Mouse (Mus musculus): ENCODE measurements around the gene Pvalb. TPM values are rescaled to one million over a fixed set of nuclear protein-coding genes. Genes with fewer than 3 reads are reported as not detected.

The Pvalb gene
- polyA plus RNA-seq, 2 experiments, result not detected

GRCm38 (mm10) chr15:78194320-78194719 lies 11.9 kb downstream of the Pvalb start:
- Histone ChIP-seq H3K4me2 (ENCODE audit: low read depth) (no peak overlapping the region), H3K4me3 (ENCODE audit: insufficient read depth in 1 of 2, low read depth in 2 of 2, low read length in 2 of 2) (no peak overlapping the region), H3K36me3 (replicated peaks; ENCODE audit: control insufficient read depth, insufficient read depth, low read depth) (no peaks in the 10 kb centered on the region), H3K27ac (no peak overlapping the region), H3K27me3 (ENCODE audit: control insufficient read depth, insufficient read depth, low read length) (no peaks in the 10 kb centered on the region), H3K4me1 (replicated peaks; ENCODE audit: control insufficient read depth in 2 of 2, insufficient read depth in 2 of 2, low read length in 1 of 2) (no peaks in the 10 kb centered on the region), H3K9ac (replicated peaks) (no peak overlapping the region), H3K9me3 (ENCODE audit: control insufficient read depth, low read length) (no peaks in the 10 kb centered on the region)
- TF ChIP-seq CTCF (IDR thresholded peaks at IDR 0.05; ENCODE audit: low read depth) (no peak), EP300 (IDR thresholded peaks at IDR 0.05; ENCODE audit: low read depth) (no peak)
- DNase-seq (ENCODE audit: low read depth in 3 of 3, low spot score in 3 of 3) (no peak), ATAC-seq (ENCODE audit: insufficient read depth) (no peak)
- WGBS (ENCODE audit: insufficient replicate concordance), result 50% methylated on average over 3 of the region's 3 CpGs

- H3K27me3 ChIP-seq (ENCODE audit: control insufficient read depth, insufficient read depth, low read length), result no peaks in the 10 kb centered on the region
- no peaks in the 10 kb centered on the region for H3K4me1 ChIP-seq (replicated peaks; ENCODE audit: control insufficient read depth in 2 of 2, insufficient read depth in 2 of 2, low read length in 1 of 2)
- 65% methylated on average over 7 of the region's 7 CpGs for WGBS (ENCODE audit: insufficient replicate concordance)
- no peak overlapping the region for H3K4me2 ChIP-seq (ENCODE audit: low read depth)
- no peak overlapping the region for H3K4me3 ChIP-seq (ENCODE audit: insufficient read depth in 1 of 2, low read depth in 2 of 2, low read length in 2 of 2)
- no peak for ATAC-seq (ENCODE audit: insufficient read depth)
- H3K9ac ChIP-seq (replicated peaks), result no peak overlapping the region
- DNase-seq (ENCODE audit: low read depth in 3 of 3, low spot score in 3 of 3), result no peak
- H3K27ac ChIP-seq, result no peak overlapping the region
- H3K9me3 ChIP-seq (ENCODE audit: control insufficient read depth, low read length), result no peaks in the 10 kb centered on the region
- no peaks in the 10 kb centered on the region for H3K36me3 ChIP-seq (replicated peaks; ENCODE audit: control insufficient read depth, insufficient read depth, low read depth)
- TF ChIP-seq CTCF (IDR thresholded peaks at IDR 0.05; ENCODE audit: low read depth) (no peak), EP300 (IDR thresholded peaks at IDR 0.05; ENCODE audit: low read depth) (no peak)
These were observed 16.6 kb downstream of the Pvalb start for GRCm38 (mm10) chr15:78189636-78190035.

- no peak for DNase-seq (ENCODE audit: low read depth in 3 of 3, low spot score in 3 of 3)
- Histone ChIP-seq H3K36me3 (replicated peaks; ENCODE audit: control insufficient read depth, insufficient read depth, low read depth) (no peaks in the 10 kb centered on the region), H3K4me1 (replicated peaks; ENCODE audit: control insufficient read depth in 2 of 2, insufficient read depth in 2 of 2, low read length in 1 of 2) (no peaks in the 10 kb centered on the region), H3K9me3 (ENCODE audit: control insufficient read depth, low read length) (no peaks in the 10 kb centered on the region), H3K27me3 (ENCODE audit: control insufficient read depth, insufficient read depth, low read length) (no peaks in the 10 kb centered on the region), H3K27ac (no peak overlapping the region), H3K9ac (replicated peaks) (no peak overlapping the region), H3K4me2 (ENCODE audit: low read depth) (no peak overlapping the region), H3K4me3 (ENCODE audit: insufficient read depth in 1 of 2, low read depth in 2 of 2, low read length in 2 of 2) (no peak overlapping the region)
- ATAC-seq (ENCODE audit: insufficient read depth), result no peak
- TF ChIP-seq CTCF (IDR thresholded peaks at IDR 0.05; ENCODE audit: low read depth), result no peak
- no peak for TF ChIP-seq EP300 (IDR thresholded peaks at IDR 0.05; ENCODE audit: low read depth)
- WGBS (ENCODE audit: insufficient replicate concordance), result 69% methylated on average over 3 of the region's 3 CpGs
These were observed 17.7 kb downstream of the Pvalb start for GRCm38 (mm10) chr15:78188546-78188945.

- Histone ChIP-seq H3K9ac (replicated peaks) (no peak overlapping the region), H3K4me2 (ENCODE audit: low read depth) (no peak overlapping the region), H3K36me3 (replicated peaks; ENCODE audit: control insufficient read depth, insufficient read depth, low read depth) (no peaks in the 10 kb centered on the region), H3K9me3 (ENCODE audit: control insufficient read depth, low read length) (no peaks in the 10 kb centered on the region), H3K27ac (no peak overlapping the region), H3K27me3 (ENCODE audit: control insufficient read depth, insufficient read depth, low read length) (no peaks in the 10 kb centered on the region; the same call in 1 of the 2 replicates), H3K4me1 (replicated peaks; ENCODE audit: control insufficient read depth in 2 of 2, insufficient read depth in 2 of 2, low read length in 1 of 2) (no peaks in the 10 kb centered on the region), H3K4me3 (ENCODE audit: insufficient read depth in 1 of 2, low read depth in 2 of 2, low read length in 2 of 2) (no peak overlapping the region)
- ATAC-seq (ENCODE audit: insufficient read depth), result no peak
- 56% methylated on average over 5 of the region's 5 CpGs for WGBS (ENCODE audit: insufficient replicate concordance)
- DNase-seq (ENCODE audit: low read depth in 3 of 3, low spot score in 3 of 3), result no peak
- TF ChIP-seq CTCF (IDR thresholded peaks at IDR 0.05; ENCODE audit: low read depth), result no peak
These were observed 19.3 kb downstream of the Pvalb start for GRCm38 (mm10) chr15:78186906-78187305.

GRCm38 (mm10) chr15:78185609-78186008 lies 20.6 kb downstream of the Pvalb start:
- Histone ChIP-seq H3K27me3 (ENCODE audit: control insufficient read depth, insufficient read depth, low read length) (no peaks in the 10 kb centered on the region; the same call in 1 of the 2 replicates), H3K4me1 (replicated peaks; ENCODE audit: control insufficient read depth in 2 of 2, insufficient read depth in 2 of 2, low read length in 1 of 2) (no peaks in the 10 kb centered on the region), H3K9ac (replicated peaks) (no peak overlapping the region), H3K9me3 (ENCODE audit: control insufficient read depth, low read length) (no peaks in the 10 kb centered on the region), H3K36me3 (replicated peaks; ENCODE audit: control insufficient read depth, insufficient read depth, low read depth) (no peaks in the 10 kb centered on the region), H3K27ac (no peak overlapping the region), H3K4me2 (ENCODE audit: low read depth) (no peak overlapping the region), H3K4me3 (ENCODE audit: insufficient read depth in 1 of 2, low read depth in 2 of 2, low read length in 2 of 2) (no peak overlapping the region)
- DNase-seq (ENCODE audit: low read depth in 3 of 3, low spot score in 3 of 3) (no peak), ATAC-seq (ENCODE audit: insufficient read depth) (no peak)
- no peak for TF ChIP-seq EP300 (IDR thresholded peaks at IDR 0.05; ENCODE audit: low read depth)
- no peak for TF ChIP-seq CTCF (IDR thresholded peaks at IDR 0.05; ENCODE audit: low read depth)
- WGBS (ENCODE audit: insufficient replicate concordance), result 62% methylated on average over 4 of the region's 4 CpGs
